Mouse (Mus musculus): ENCODE results near the gene Polr3a. TPM values are rescaled to one million over a fixed set of nuclear protein-coding genes. Genes with fewer than 3 reads are reported as not detected.

The Polr3a gene
- 7.2 and 8.7 TPM in 2 replicates for polyA plus RNA-seq (2015; fragmentation: Nextera tagmentation; extraction: Ambion mirVana)

DNA sequence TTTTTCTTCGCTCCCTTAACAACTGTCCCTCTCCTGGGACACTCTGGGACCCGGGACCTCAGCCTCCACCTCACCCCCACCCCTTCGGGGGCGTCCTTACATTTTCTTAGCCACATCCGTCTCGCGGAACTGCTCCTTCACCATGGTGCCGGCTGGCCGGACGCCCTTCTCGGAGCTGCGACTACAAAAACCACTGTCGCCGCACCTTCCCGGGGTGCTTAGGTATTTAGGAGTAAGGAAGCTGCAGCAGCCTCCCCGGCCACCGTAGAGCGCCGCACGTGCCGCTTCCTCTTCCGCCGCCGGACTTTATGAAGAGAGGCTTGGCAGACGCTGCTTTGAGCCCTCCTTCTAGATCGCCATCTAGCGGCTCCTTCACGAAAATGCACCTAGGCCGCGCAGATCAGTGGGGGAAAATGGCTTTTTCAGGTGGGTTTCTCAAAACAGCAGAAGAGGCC, at the start of gene Polr3a, which contains the start of gene Rps24:
Gene Polr3a (minus strand): TSS at position 286 of the 455 bp plus-strand sequence.
Gene Rps24 (plus strand): TSS at position 353 of the 455 bp plus-strand sequence.
- H3K4me1 ChIP-seq (replicated peaks): peaks cover 23% of the 10 kb centered on the region
- WGBS (ENCODE audit: insufficient replicate concordance): 0% methylated on average over 30 of the region's 30 CpGs
- no peaks in the 10 kb centered on the region for H3K27me3 ChIP-seq
- no peaks in the 10 kb centered on the region for H3K9me3 ChIP-seq (replicated peaks)
- H3K36me3 ChIP-seq: peaks cover 30% of the 10 kb centered on the region
- ATAC-seq (ENCODE audit: low read depth) (peak; percentile 60), DNase-seq (peak; percentile 83)
- peak within 1 kb of the TSS; percentile 55 for H3K27ac ChIP-seq
- H3K9ac ChIP-seq: peak within 1 kb of the TSS; percentile 83
- peak within 1 kb of the TSS; percentile 79 for H3K4me2 ChIP-seq
- peak within 1 kb of the TSS; percentile 86 for H3K4me3 ChIP-seq (replicated peaks)

DNA sequence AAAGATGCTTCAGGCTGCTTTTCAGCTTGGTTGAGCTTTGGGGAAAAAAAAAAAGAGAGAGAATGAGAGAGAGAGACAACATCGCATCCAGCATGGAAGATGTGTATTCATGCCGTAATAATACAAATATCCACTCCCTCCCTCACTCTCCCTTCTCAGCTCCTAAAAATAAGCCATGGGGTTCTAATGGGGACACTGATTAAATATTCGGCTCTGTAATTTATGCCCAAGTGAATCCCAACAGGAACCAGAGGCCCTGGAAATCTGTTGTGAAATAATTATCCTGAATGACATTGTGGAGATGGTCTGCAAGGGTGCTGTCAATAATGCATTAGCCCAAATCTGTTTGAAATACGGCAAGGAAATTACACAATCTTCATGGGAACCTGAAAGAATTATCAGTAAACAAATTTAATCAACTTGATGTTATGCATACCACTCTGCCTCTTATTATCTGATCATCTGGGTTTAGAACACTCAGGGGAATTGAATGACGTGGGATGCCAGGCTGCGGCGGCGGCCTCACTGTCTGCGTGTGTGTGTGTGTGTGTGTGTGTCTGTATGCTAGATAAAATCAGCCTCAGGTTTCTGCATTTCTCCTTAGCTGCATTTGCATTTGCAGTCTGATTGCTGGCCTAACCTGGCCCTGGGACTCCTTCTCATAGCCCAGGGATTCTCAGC, 48.1 kb upstream of the Polr3a start:
- Histone ChIP-seq H3K4me2 (no peak overlapping the region), H3K27me3 (no peaks in the 10 kb centered on the region; the same call in 1 of the 2 replicates), H3K4me1 (replicated peaks) (no peaks in the 10 kb centered on the region), H3K27ac (no peak overlapping the region), H3K9ac (no peak overlapping the region), H3K36me3 (no peaks in the 10 kb centered on the region), H3K9me3 (replicated peaks) (no peaks in the 10 kb centered on the region), H3K4me3 (replicated peaks) (no peak overlapping the region)
- ATAC-seq (ENCODE audit: low read depth): no peak
- DNase-seq: no peak
- 69% methylated on average over 9 of the region's 9 CpGs for WGBS (ENCODE audit: insufficient replicate concordance)

DNA sequence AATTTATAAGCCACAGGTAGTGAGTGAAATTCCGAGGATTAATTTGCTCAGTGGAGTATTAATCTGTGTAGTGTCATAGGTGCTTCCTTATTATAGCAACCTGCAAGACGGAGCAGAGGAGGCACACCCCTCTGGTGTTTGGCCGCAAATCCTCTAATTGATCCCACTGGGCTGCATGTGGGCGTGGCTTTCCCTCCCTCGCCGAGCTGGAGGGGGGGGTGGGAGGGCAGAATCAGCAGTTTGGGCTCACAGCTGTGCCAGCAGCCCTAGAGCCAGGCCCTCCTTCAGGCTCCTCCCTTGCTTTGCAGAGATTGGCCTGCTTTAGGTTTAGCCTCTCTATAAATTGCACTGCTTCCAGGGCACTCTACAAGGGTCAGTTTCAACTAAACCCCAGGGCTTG, 43.4 kb upstream of the Polr3a start:
- H3K36me3 ChIP-seq: no peaks in the 10 kb centered on the region
- no peak overlapping the region for H3K4me3 ChIP-seq (replicated peaks)
- H3K4me1 ChIP-seq (replicated peaks): no peaks in the 10 kb centered on the region
- no peak overlapping the region for H3K4me2 ChIP-seq
- no peaks in the 10 kb centered on the region for H3K9me3 ChIP-seq (replicated peaks)
- ATAC-seq (ENCODE audit: low read depth) (peak; percentile 41; the same call in 1 of the 2 replicates), DNase-seq (no peak)
- no peaks in the 10 kb centered on the region; the same call in 1 of the 2 replicates for H3K27me3 ChIP-seq
- H3K27ac ChIP-seq: no peak overlapping the region
- 16% methylated on average over 6 of the region's 6 CpGs for WGBS (ENCODE audit: insufficient replicate concordance)
- no peak overlapping the region for H3K9ac ChIP-seq

DNA sequence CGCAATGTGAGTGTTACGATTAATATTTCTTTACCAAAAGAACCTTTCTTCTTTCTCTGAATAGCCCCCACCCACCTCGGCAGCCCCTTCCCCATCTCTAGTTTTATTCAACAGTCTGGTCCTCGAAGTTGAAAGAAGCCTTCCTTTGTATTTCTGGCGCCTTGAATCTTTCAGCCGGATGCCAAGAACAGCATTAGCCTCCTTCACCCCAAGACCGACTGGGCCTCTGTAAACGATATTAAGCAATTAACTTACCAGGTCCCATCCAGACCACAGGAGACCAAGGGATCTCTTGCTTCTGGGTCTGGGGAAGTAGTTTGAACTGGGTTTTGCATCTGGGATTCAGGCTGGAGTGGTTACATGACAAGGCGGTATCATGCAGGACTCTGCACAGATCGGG, 39.6 kb upstream of the Polr3a start:
- WGBS (ENCODE audit: insufficient replicate concordance): 72% methylated on average over 10 of the region's 10 CpGs
- Histone ChIP-seq H3K9me3 (replicated peaks) (no peaks in the 10 kb centered on the region), H3K9ac (no peak overlapping the region), H3K36me3 (no peaks in the 10 kb centered on the region), H3K27me3 (no peaks in the 10 kb centered on the region; the same call in 1 of the 2 replicates), H3K4me1 (replicated peaks) (no peaks in the 10 kb centered on the region), H3K4me2 (no peak overlapping the region), H3K27ac (no peak overlapping the region), H3K4me3 (replicated peaks) (no peak overlapping the region)
- ATAC-seq (ENCODE audit: low read depth) (no peak), DNase-seq (no peak)

DNA sequence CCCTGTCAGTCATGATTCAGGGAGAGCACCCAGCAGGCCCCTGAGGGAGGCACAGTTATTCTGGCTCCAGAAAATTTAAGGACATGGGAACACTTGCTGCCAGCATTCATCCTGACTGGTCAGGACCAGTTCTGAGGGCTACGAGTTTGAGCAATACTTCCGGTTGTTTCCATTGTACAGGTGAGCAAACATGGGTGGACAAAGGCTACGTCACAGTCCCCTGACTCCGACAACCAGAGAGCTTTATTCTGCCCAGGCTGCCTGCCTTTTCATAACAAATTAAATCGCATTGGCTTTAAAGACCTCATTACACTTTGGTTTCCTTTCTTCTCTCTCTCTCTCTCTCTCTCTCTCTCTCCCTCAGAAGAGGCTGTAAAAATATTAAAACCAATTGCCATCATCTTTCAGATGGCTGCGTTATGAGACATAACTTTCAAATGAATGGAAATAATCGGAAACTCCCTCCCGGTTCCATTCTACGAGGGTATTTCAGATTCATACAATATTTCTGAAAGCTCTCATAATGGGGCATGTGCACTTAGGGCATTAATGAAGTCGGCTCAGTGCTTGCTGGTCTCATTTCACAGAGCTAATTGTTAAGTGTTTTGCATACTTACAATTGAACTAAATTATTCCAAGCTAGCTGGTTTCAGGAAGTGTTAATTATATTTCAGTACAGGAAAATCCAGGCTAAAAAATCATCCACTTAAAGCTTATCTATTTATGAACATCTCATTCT, 39.0 kb upstream of the Polr3a start:
- H3K36me3 ChIP-seq: no peaks in the 10 kb centered on the region
- no peaks in the 10 kb centered on the region for H3K9me3 ChIP-seq (replicated peaks)
- no peak overlapping the region; the same call in 1 of the 2 replicates for H3K27ac ChIP-seq
- no peaks in the 10 kb centered on the region; the same call in 1 of the 2 replicates for H3K27me3 ChIP-seq
- WGBS (ENCODE audit: insufficient replicate concordance): 71% methylated on average over 10 of the region's 10 CpGs
- no peak overlapping the region for H3K9ac ChIP-seq
- no peak overlapping the region for H3K4me2 ChIP-seq
- ATAC-seq (ENCODE audit: low read depth) (peak; percentile 45; the same call in 1 of the 2 replicates), DNase-seq (no peak)
- H3K4me1 ChIP-seq (replicated peaks): no peaks in the 10 kb centered on the region
- no peak overlapping the region for H3K4me3 ChIP-seq (replicated peaks)

DNA sequence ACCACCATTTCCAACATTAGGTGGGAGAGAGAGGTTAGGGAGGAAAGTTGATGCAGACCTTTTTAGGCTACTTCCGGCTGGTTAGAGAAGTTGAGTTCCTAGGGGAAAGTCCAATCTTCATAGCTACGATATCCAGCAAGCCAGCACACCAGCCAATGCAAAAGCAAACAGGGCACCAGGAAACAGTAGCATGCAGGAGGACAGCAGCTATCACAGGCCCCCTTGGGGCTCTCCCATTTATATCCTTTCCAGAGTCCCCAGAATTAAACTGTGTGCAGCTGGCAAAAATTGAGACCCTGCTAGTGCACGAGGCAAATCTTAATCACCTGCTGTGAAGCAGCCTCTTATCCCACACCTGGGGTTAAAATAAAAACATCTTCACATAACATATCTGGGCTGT, 38.3 kb upstream of the Polr3a start:
- no peaks in the 10 kb centered on the region for H3K9me3 ChIP-seq (replicated peaks)
- no peak overlapping the region for H3K27ac ChIP-seq
- no peak overlapping the region for H3K9ac ChIP-seq
- 55% methylated on average over 3 of the region's 3 CpGs for WGBS (ENCODE audit: insufficient replicate concordance)
- H3K4me1 ChIP-seq (replicated peaks): no peaks in the 10 kb centered on the region
- H3K4me3 ChIP-seq (replicated peaks): no peak overlapping the region
- no peaks in the 10 kb centered on the region; the same call in 1 of the 2 replicates for H3K27me3 ChIP-seq
- no peak for DNase-seq
- H3K4me2 ChIP-seq: no peak overlapping the region
- ATAC-seq (ENCODE audit: low read depth): no peak
- no peaks in the 10 kb centered on the region for H3K36me3 ChIP-seq

DNA sequence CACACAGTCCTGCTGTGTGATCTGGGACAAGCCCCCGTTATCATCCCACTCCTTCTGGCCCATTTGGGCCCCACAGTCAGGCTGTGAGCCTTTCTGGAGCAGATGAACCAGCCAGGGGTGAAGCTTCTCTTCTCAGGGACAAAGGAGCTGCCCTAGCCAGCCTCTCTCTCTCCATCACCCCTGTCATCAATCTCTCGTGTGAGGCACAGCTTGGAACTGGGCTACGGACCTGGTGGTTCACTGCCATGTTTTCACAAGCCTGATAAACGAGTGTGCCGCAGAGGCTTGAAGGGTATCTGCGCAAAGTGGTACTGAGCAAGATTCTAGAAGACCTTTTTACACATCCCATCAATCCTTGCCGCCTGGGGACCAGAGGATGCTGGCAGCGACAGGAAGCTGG, 34.7 kb upstream of the Polr3a start:
- no peaks in the 10 kb centered on the region for H3K27me3 ChIP-seq
- no peaks in the 10 kb centered on the region for H3K36me3 ChIP-seq
- no peak overlapping the region for H3K9ac ChIP-seq
- H3K9me3 ChIP-seq (replicated peaks): no peaks in the 10 kb centered on the region
- H3K4me1 ChIP-seq (replicated peaks): no peaks in the 10 kb centered on the region
- H3K4me2 ChIP-seq: no peak overlapping the region
- DNase-seq (no peak), ATAC-seq (ENCODE audit: low read depth) (no peak)
- no peak overlapping the region for H3K4me3 ChIP-seq (replicated peaks)
- WGBS (ENCODE audit: insufficient replicate concordance): 53% methylated on average over 8 of the region's 8 CpGs
- no peak overlapping the region for H3K27ac ChIP-seq

DNA sequence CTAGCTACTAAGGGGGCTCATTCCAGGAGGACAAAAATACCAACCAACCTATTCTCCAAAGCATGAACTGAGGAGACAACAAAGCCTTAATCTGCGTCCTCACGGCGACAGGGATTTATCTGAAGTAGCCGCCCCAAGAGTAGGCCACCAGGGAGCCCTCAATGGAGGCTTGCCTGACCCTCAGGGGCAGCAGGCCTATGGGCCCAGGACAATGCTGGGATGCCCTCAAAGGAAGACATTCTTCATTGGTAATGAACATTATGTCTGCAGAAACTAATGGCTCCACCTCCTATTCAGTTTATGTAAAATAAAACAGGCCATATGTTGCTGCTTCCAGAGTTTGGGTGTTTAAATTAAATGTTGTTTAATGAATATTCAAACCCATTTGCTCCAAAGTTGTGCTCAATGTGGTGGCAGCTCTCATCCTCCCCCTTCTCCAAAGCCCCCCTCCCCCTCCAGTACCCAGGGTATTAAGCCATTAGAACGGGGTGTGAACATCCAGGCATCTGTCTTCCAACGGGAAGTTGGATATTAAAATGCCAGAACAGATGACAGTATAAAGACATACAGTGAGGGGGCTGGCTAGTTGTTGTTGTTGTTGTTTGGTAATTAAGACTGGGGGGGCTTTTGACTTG, 25.8 kb upstream of the Polr3a start:
- no peak overlapping the region for H3K27ac ChIP-seq
- no peak overlapping the region for H3K4me3 ChIP-seq (replicated peaks)
- no peak overlapping the region for H3K9ac ChIP-seq
- no peak for ATAC-seq (ENCODE audit: low read depth)
- peaks cover 18% of the 10 kb centered on the region for H3K27me3 ChIP-seq
- no peak for DNase-seq
- H3K4me2 ChIP-seq: no peak overlapping the region
- H3K9me3 ChIP-seq (replicated peaks): no peaks in the 10 kb centered on the region
- H3K4me1 ChIP-seq (replicated peaks): no peaks in the 10 kb centered on the region
- WGBS (ENCODE audit: insufficient replicate concordance): 73% methylated on average over 6 of the region's 6 CpGs
- no peaks in the 10 kb centered on the region for H3K36me3 ChIP-seq

DNA sequence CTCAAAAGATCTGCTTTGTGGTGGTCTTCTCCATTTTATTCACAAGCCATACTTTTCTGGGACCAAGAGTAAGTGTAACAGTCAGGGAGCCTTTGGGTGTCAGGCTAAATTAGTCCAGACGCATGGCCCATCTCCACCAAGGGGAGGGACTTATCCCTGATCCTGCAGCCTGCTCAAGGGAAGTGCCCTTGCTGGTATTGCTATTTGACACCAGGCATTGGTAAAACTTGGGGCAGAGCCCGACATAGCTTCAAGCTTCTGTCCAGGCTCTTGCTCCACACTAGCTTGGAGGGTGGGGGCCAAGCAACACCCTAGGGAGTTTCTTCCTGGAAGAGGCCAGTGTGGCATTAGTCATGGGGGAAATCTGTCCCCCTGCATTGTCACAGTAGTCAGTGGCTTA, 23.8 kb upstream of the Polr3a start:
- Histone ChIP-seq H3K27me3 (peaks cover 29% of the 10 kb centered on the region), H3K4me1 (replicated peaks) (no peaks in the 10 kb centered on the region), H3K4me2 (no peak overlapping the region), H3K9me3 (replicated peaks) (no peaks in the 10 kb centered on the region), H3K9ac (no peak overlapping the region), H3K4me3 (replicated peaks) (no peak overlapping the region), H3K36me3 (no peaks in the 10 kb centered on the region), H3K27ac (no peak overlapping the region)
- WGBS (ENCODE audit: insufficient replicate concordance): 70% methylated on average over 2 of the region's 2 CpGs
- no peak for ATAC-seq (ENCODE audit: low read depth)
- no peak for DNase-seq

DNA sequence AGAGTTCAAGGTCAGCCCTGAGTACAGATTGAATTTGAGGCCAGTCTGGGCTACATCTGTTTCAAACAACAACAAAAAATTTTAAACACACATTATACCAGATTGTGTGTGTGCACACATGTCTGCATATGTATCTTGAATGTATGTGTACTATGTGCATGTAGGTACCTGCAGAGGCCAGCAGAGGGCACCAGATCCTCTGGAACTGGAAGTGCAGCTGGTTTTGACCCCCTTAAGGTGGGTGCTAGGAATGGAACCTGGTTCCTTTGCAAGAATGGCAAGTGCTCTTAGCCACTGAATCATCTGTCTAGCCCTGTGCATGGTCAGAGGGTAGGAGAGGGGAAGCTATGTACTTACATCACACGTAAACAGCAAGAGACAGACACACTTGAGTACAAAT, 23.4 kb upstream of the Polr3a start:
- no peaks in the 10 kb centered on the region for H3K4me1 ChIP-seq (replicated peaks)
- no peaks in the 10 kb centered on the region for H3K36me3 ChIP-seq
- H3K4me2 ChIP-seq: no peak overlapping the region
- H3K4me3 ChIP-seq (replicated peaks): no peak overlapping the region
- no peak overlapping the region for H3K9ac ChIP-seq
- 86% methylated on average over 1 of the region's 1 CpGs for WGBS (ENCODE audit: insufficient replicate concordance)
- H3K9me3 ChIP-seq (replicated peaks): no peaks in the 10 kb centered on the region
- DNase-seq (no peak), ATAC-seq (ENCODE audit: low read depth) (no peak)
- H3K27me3 ChIP-seq: peaks cover 29% of the 10 kb centered on the region
- H3K27ac ChIP-seq: no peak overlapping the region

DNA sequence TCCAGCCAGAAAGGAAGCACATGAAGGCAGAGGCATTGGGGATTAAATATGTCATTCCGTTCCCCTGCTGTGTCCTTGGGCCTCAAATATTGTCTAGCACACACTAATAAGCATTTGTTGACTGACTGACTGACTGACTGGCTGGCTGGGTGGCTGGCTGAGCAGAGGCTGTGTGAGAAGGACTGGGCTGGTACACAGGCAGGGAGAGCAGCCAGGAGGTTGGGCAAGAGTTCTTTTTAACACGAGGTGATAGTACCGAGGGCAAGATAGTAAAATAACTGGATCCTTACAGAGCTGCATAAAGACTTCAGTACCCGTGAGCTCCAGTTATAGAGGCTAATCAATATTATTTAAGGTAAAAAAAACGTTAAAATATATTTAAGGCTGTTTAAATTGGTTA, 22.7 kb upstream of the Polr3a start:
- Histone ChIP-seq H3K4me3 (replicated peaks) (no peak overlapping the region), H3K27ac (no peak overlapping the region), H3K4me1 (replicated peaks) (no peaks in the 10 kb centered on the region), H3K36me3 (no peaks in the 10 kb centered on the region), H3K27me3 (peaks cover 29% of the 10 kb centered on the region), H3K4me2 (no peak overlapping the region), H3K9me3 (replicated peaks) (no peaks in the 10 kb centered on the region), H3K9ac (no peak overlapping the region)
- ATAC-seq (ENCODE audit: low read depth) (no peak), DNase-seq (no peak)
- 47% methylated on average over 5 of the region's 5 CpGs for WGBS (ENCODE audit: insufficient replicate concordance)

Data from liver, embryonic 13.5 days (tissue).